8 mouse cellular contexts compared by ENCODE assay signal in genomic region chr11:120347301-120347700, GRCm38 (mm10). TPM values are rescaled to one million over a fixed set of nuclear protein-coding genes. Genes with fewer than 3 reads are reported as not detected.
A peak's percentile ranks its signal among the peaks of the same experiment; 100 is the strongest.
DNase-seq lines count a peak whose midpoint lies in the region; ATAC-seq and TF ChIP-seq lines count a peak whose summit lies in the region.

No protein-coding gene starts in this region.

- under 1% methylated on average over 10 of the region's 10 CpGs for WGBS in heart, embryonic 15.5 days
- 2% methylated on average over 10 of the region's 10 CpGs for WGBS in limb, embryonic 15.5 days
- 0% methylated on average over 10 of the region's 10 CpGs for WGBS in olfactory bulb, adult 2 months

- peaks cover 6% of the 10 kb centered on the region; the same call in 1 of the 2 replicates for H3K36me3 ChIP-seq in heart, embryonic 15.5 days
- peaks cover 13% of the 10 kb centered on the region for H3K36me3 ChIP-seq in limb, embryonic 15.5 days

- no peaks in the 10 kb centered on the region for H3K27me3 ChIP-seq in heart, embryonic 15.5 days
- no peaks in the 10 kb centered on the region for H3K27me3 ChIP-seq in limb, embryonic 15.5 days

- peak; percentile 17 to 18 for DNase-seq in frontal cortex, postnatal 10 days (ENCODE audit: low spot score in 2 of 2)
- DNase-seq in frontal cortex, adult 2 months (ENCODE audit: extremely low spot score in 1 of 2, low spot score in 1 of 2), result no peak
- peak; percentile 55 for DNase-seq in 416B (ENCODE audit: low read depth)

- no peak for TF ChIP-seq POLR2A in olfactory bulb, adult 2 months (IDR thresholded peaks at IDR 0.05; ENCODE audit: insufficient read depth, low read depth, low read length)

- H3K4me3 ChIP-seq in brown adipose tissue, adult 24 weeks (ENCODE audit: insufficient read depth, low read depth, low read length), result peak overlapping the region; percentile 100
- peak overlapping the region; percentile 88 for H3K4me3 ChIP-seq in heart, embryonic 15.5 days
- H3K4me3 ChIP-seq in limb, embryonic 15.5 days, result peak overlapping the region; percentile 98
- H3K4me3 ChIP-seq in olfactory bulb, adult 2 months (ENCODE audit: insufficient read depth, low read depth, low read length), result peak overlapping the region; percentile 85

- peak overlapping the region; percentile 90 for H3K4me2 ChIP-seq in heart, embryonic 15.5 days
- H3K4me2 ChIP-seq in limb, embryonic 15.5 days, result peak overlapping the region; percentile 74

- TF ChIP-seq CTCF in olfactory bulb, adult 2 months (IDR thresholded peaks at IDR 0.05; ENCODE audit: insufficient read depth, low read depth, low read length), result no peak

- H3K9ac ChIP-seq in heart, embryonic 15.5 days, result peak overlapping the region; percentile 100
- H3K9ac ChIP-seq in limb, embryonic 15.5 days, result peak overlapping the region; percentile 100

- no peak for ATAC-seq in heart, embryonic 15.5 days (replicated peaks; ENCODE audit: insufficient number of reproducible peaks, insufficient read depth, low FRiP score, low read depth)
- ATAC-seq in limb, embryonic 15.5 days (ENCODE audit: insufficient number of reproducible peaks, low FRiP score, low TSS enrichment, low read depth), result no peak
- ATAC-seq in inflammation-experienced regulatory T-cells, adult 6 months, result no peak

- H3K4me1 ChIP-seq in brown adipose tissue, adult 24 weeks (ENCODE audit: control insufficient read depth, insufficient read depth, insufficient read length, low read length), result peaks cover 4% of the 10 kb centered on the region; the same call in 1 of the 2 replicates
- peaks cover 25% of the 10 kb centered on the region for H3K4me1 ChIP-seq in heart, embryonic 15.5 days (replicated peaks)
- peaks cover 40% of the 10 kb centered on the region for H3K4me1 ChIP-seq in limb, embryonic 15.5 days
- peaks cover 16% of the 10 kb centered on the region for H3K4me1 ChIP-seq in olfactory bulb, adult 2 months (ENCODE audit: control insufficient read depth, insufficient read depth, low read length)

- H3K27ac ChIP-seq in brown adipose tissue, adult 24 weeks (replicated peaks; ENCODE audit: low read depth, low read length), result peak overlapping the region; percentile 99
- peak overlapping the region; percentile 96 for H3K27ac ChIP-seq in heart, embryonic 15.5 days
- peak overlapping the region; percentile 99 for H3K27ac ChIP-seq in limb, embryonic 15.5 days
- peak overlapping the region; percentile 95; the same call in 1 of the 2 replicates for H3K27ac ChIP-seq in olfactory bulb, adult 2 months (ENCODE audit: insufficient read depth, low read depth, low read length)

- H3K9me3 ChIP-seq in heart, embryonic 15.5 days (replicated peaks), result no peaks in the 10 kb centered on the region
- no peaks in the 10 kb centered on the region for H3K9me3 ChIP-seq in limb, embryonic 15.5 days

RNA-seq across cellular contexts. Expression of gene Actg1, which starts 1.0 kb away (rescaled TPM):
- 1,138 and 1,210 TPM in 2 replicates for polyA plus RNA-seq in frontal cortex, adult 2 months (2012; rRNA removed)
- polyA plus RNA-seq in brown adipose tissue, adult 24 weeks (2012; ENCODE audit: insufficient read depth, insufficient read length, missing spikeins), result 325 and 418 TPM in 2 replicates
- polyA plus RNA-seq in heart, embryonic 15.5 days (2015; fragmentation: Nextera tagmentation; extraction: Ambion mirVana), result 921 and 1,308 TPM in 2 replicates
- 2,203 and 2,296 TPM in 2 replicates for polyA plus RNA-seq in limb, embryonic 15.5 days (2015; fragmentation: Nextera tagmentation; extraction: Ambion mirVana)
- 702 and 785 TPM in 2 replicates for polyA plus RNA-seq in olfactory bulb, adult 2 months (2012; ENCODE audit: insufficient read depth, insufficient read length, low replicate concordance, missing spikeins)
- 1,000 to 10,000 TPM; 2,239 to 4,634 (median 2,897) TPM for polyA plus RNA-seq in inflammation-experienced regulatory T-cells, adult 6 months (2017; shearing (Covaris generic))

RNA-seq across cellular contexts. Expression of gene Fscn2, which starts 14.0 kb away (rescaled TPM):
- polyA plus RNA-seq in frontal cortex, adult 2 months (2012; rRNA removed), result 0.67 and 0.82 TPM in 2 replicates
- polyA plus RNA-seq in brown adipose tissue, adult 24 weeks (2012; ENCODE audit: insufficient read depth, insufficient read length, missing spikeins), result not detected in 2 replicates
- 0.42 and 0.66 TPM in 2 replicates for polyA plus RNA-seq in heart, embryonic 15.5 days (2015; fragmentation: Nextera tagmentation; extraction: Ambion mirVana)
- polyA plus RNA-seq in limb, embryonic 15.5 days (2015; fragmentation: Nextera tagmentation; extraction: Ambion mirVana), result 0.31 and 0.79 TPM in 2 replicates
- not detected in 2 replicates for polyA plus RNA-seq in olfactory bulb, adult 2 months (2012; ENCODE audit: insufficient read depth, insufficient read length, low replicate concordance, missing spikeins)
- under 1 TPM in 1 of 3 experiments, not detected in 2; 0.98 TPM for polyA plus RNA-seq in inflammation-experienced regulatory T-cells, adult 6 months (2017; shearing (Covaris generic))

RNA-seq across cellular contexts. Expression of gene Faap100, which starts 31.3 kb away (rescaled TPM):
- 27.6 and 27.8 TPM in 2 replicates for polyA plus RNA-seq in frontal cortex, adult 2 months (2012; rRNA removed)
- 6.2 and 7.3 TPM in 2 replicates for polyA plus RNA-seq in brown adipose tissue, adult 24 weeks (2012; ENCODE audit: insufficient read depth, insufficient read length, missing spikeins)
- 27.0 and 38.0 TPM in 2 replicates for polyA plus RNA-seq in heart, embryonic 15.5 days (2015; fragmentation: Nextera tagmentation; extraction: Ambion mirVana)
- polyA plus RNA-seq in limb, embryonic 15.5 days (2015; fragmentation: Nextera tagmentation; extraction: Ambion mirVana), result 33.1 and 33.3 TPM in 2 replicates
- not detected in 2 replicates for polyA plus RNA-seq in olfactory bulb, adult 2 months (2012; ENCODE audit: insufficient read depth, insufficient read length, low replicate concordance, missing spikeins)
- polyA plus RNA-seq in inflammation-experienced regulatory T-cells, adult 6 months (2017; shearing (Covaris generic)), result 10 to 100 TPM; 15.9 to 23.1 (median 17.9) TPM

Comparison
In these comparisons a context has a peak if more than half of its experiments do, and no peak if none do; other contexts are left out.
1. DNase-seq: peak in frontal cortex, postnatal 10 days (2 of 2) and 416B (single experiment); none in frontal cortex, adult 2 months (0 of 2).
2. Peak in every context shown above with its lines, with median percentiles within 50 percentile points of each other: H3K27ac ChIP-seq and H3K4me3 ChIP-seq.